Mouse (Mus musculus): ENCODE results near the gene Gm45717. TPM values are rescaled to one million over a fixed set of nuclear protein-coding genes. Genes with fewer than 3 reads are reported as not detected.
A peak's percentile ranks its signal among the peaks of the same experiment; 100 is the strongest.

Gm45717 gene
- polyA plus RNA-seq, 1 experiment from 2014 or later: 0.46 TPM

- 68% methylated on average over 6 of the region's 6 CpGs for WGBS (ENCODE audit: insufficient replicate concordance)
- peaks cover 7% of the 10 kb centered on the region for H3K4me1 ChIP-seq (ENCODE audit: control insufficient read depth, insufficient read depth, low read length)
Measured at GRCm38 (mm10) chr7:140951765-140952164, 4.0 kb downstream of the Gm45717 start.

GRCm38 (mm10) chr7:140951051-140951450 lies 4.7 kb downstream of the Gm45717 start:
- H3K4me3 ChIP-seq (ENCODE audit: low read depth, low read length): no peak overlapping the region
- peaks cover 10% of the 10 kb centered on the region for H3K4me1 ChIP-seq (ENCODE audit: control insufficient read depth, insufficient read depth, low read length)
- 40% methylated on average over 8 of the region's 8 CpGs for WGBS (ENCODE audit: insufficient replicate concordance)
- H3K27ac ChIP-seq (ENCODE audit: low read depth, low read length): no peak overlapping the region
- H3K27me3 ChIP-seq (ENCODE audit: control insufficient read depth, insufficient read depth, low read length): no peaks in the 10 kb centered on the region
- H3K36me3 ChIP-seq (ENCODE audit: control insufficient read depth, insufficient read depth, low read length): no peaks in the 10 kb centered on the region
- 0 out of 2 replicates have a peak overlapping the region, but pooled peaks have one; percentile 40 for H3K9ac ChIP-seq (ENCODE audit: low read depth, low read length)
- no peaks in the 10 kb centered on the region for H3K9me3 ChIP-seq (replicated peaks; ENCODE audit: control insufficient read depth, low read length)
- ATAC-seq (replicated peaks; ENCODE audit: insufficient number of reproducible peaks, low FRiP score, low TSS enrichment): no peak
- H3K4me2 ChIP-seq: no peak overlapping the region

More at GRCm38 (mm10) chr7:140951765-140952164, 4.0 kb downstream of the Gm45717 start:
- Histone ChIP-seq H3K9me3 (replicated peaks; ENCODE audit: control insufficient read depth, low read length) (no peaks in the 10 kb centered on the region), H3K27ac (ENCODE audit: low read depth, low read length) (no peak overlapping the region), H3K9ac (ENCODE audit: low read depth, low read length) (no peak overlapping the region), H3K36me3 (ENCODE audit: control insufficient read depth, insufficient read depth, low read length) (no peaks in the 10 kb centered on the region), H3K4me2 (no peak overlapping the region), H3K4me3 (ENCODE audit: low read depth, low read length) (no peak overlapping the region), H3K27me3 (ENCODE audit: control insufficient read depth, insufficient read depth, low read length) (no peaks in the 10 kb centered on the region)
- ATAC-seq (replicated peaks; ENCODE audit: insufficient number of reproducible peaks, low FRiP score, low TSS enrichment): no peak

- ATAC-seq (replicated peaks; ENCODE audit: insufficient number of reproducible peaks, low FRiP score, low TSS enrichment): no peak
- H3K9ac ChIP-seq (ENCODE audit: low read depth, low read length): no peak within 1 kb of the TSS
- no peaks in the 10 kb centered on the region for H3K27me3 ChIP-seq (ENCODE audit: control insufficient read depth, insufficient read depth, low read length)
- no peak within 1 kb of the TSS for H3K4me2 ChIP-seq
- H3K36me3 ChIP-seq (ENCODE audit: control insufficient read depth, insufficient read depth, low read length): no peaks in the 10 kb centered on the region
- H3K27ac ChIP-seq (ENCODE audit: low read depth, low read length): no peak within 1 kb of the TSS
- WGBS (ENCODE audit: insufficient replicate concordance): 87% methylated on average over 16 of the region's 16 CpGs
- H3K4me3 ChIP-seq (ENCODE audit: low read depth, low read length): no peak within 1 kb of the TSS
- peaks cover 10% of the 10 kb centered on the region for H3K4me1 ChIP-seq (ENCODE audit: control insufficient read depth, insufficient read depth, low read length)
- no peaks in the 10 kb centered on the region for H3K9me3 ChIP-seq (replicated peaks; ENCODE audit: control insufficient read depth, low read length)
Measured at GRCm38 (mm10) chr7:140949824-140950530, 5.8 kb downstream of the Gm45717 start, which contains the start of gene Ifitm5. Gene Ifitm5 (minus strand): TSS chr7:140950291.

- WGBS (ENCODE audit: insufficient replicate concordance): 87% methylated on average over 6 of the region's 6 CpGs
- Histone ChIP-seq H3K4me3 (ENCODE audit: low read depth, low read length) (no peak overlapping the region), H3K4me1 (ENCODE audit: control insufficient read depth, insufficient read depth, low read length) (peaks cover 6% of the 10 kb centered on the region; the same call in 1 of the 2 replicates), H3K4me2 (no peak overlapping the region), H3K27ac (ENCODE audit: low read depth, low read length) (no peak overlapping the region), H3K36me3 (ENCODE audit: control insufficient read depth, insufficient read depth, low read length) (no peaks in the 10 kb centered on the region), H3K9ac (ENCODE audit: low read depth, low read length) (no peak overlapping the region), H3K9me3 (replicated peaks; ENCODE audit: control insufficient read depth, low read length) (no peaks in the 10 kb centered on the region), H3K27me3 (ENCODE audit: control insufficient read depth, insufficient read depth, low read length) (no peaks in the 10 kb centered on the region)
- no peak for ATAC-seq (replicated peaks; ENCODE audit: insufficient number of reproducible peaks, low FRiP score, low TSS enrichment)
Measured at GRCm38 (mm10) chr7:140949255-140949654, 6.5 kb downstream of the Gm45717 start.

- Histone ChIP-seq H3K27me3 (ENCODE audit: control insufficient read depth, insufficient read depth, low read length) (no peaks in the 10 kb centered on the region), H3K9ac (ENCODE audit: low read depth, low read length) (no peak overlapping the region), H3K4me3 (ENCODE audit: low read depth, low read length) (no peak overlapping the region), H3K4me1 (ENCODE audit: control insufficient read depth, insufficient read depth, low read length) (peaks cover 6% of the 10 kb centered on the region; the same call in 1 of the 2 replicates), H3K4me2 (no peak overlapping the region), H3K9me3 (replicated peaks; ENCODE audit: control insufficient read depth, low read length) (no peaks in the 10 kb centered on the region), H3K36me3 (ENCODE audit: control insufficient read depth, insufficient read depth, low read length) (no peaks in the 10 kb centered on the region), H3K27ac (ENCODE audit: low read depth, low read length) (peak overlapping the region; percentile 70)
- ATAC-seq (replicated peaks; ENCODE audit: insufficient number of reproducible peaks, low FRiP score, low TSS enrichment): no peak
- 35% methylated on average over 8 of the region's 8 CpGs for WGBS (ENCODE audit: insufficient replicate concordance)
Measured at GRCm38 (mm10) chr7:140948161-140948560, 7.6 kb downstream of the Gm45717 start.

GRCm38 (mm10) chr7:140946980-140947379 lies 8.8 kb downstream of the Gm45717 start:
- Histone ChIP-seq H3K27me3 (ENCODE audit: control insufficient read depth, insufficient read depth, low read length) (no peaks in the 10 kb centered on the region), H3K4me2 (no peak overlapping the region), H3K9ac (ENCODE audit: low read depth, low read length) (0 out of 2 replicates have a peak overlapping the region, but pooled peaks have one; percentile 22), H3K27ac (ENCODE audit: low read depth, low read length) (peak overlapping the region; percentile 70), H3K36me3 (ENCODE audit: control insufficient read depth, insufficient read depth, low read length) (no peaks in the 10 kb centered on the region), H3K9me3 (replicated peaks; ENCODE audit: control insufficient read depth, low read length) (no peaks in the 10 kb centered on the region), H3K4me3 (ENCODE audit: low read depth, low read length) (no peak overlapping the region), H3K4me1 (ENCODE audit: control insufficient read depth, insufficient read depth, low read length) (peaks cover 6% of the 10 kb centered on the region)
- WGBS (ENCODE audit: insufficient replicate concordance): 29% methylated on average over 7 of the region's 7 CpGs
- 0 out of 2 replicates have a peak, but pooled peaks have one; percentile 3 for ATAC-seq (replicated peaks; ENCODE audit: insufficient number of reproducible peaks, low FRiP score, low TSS enrichment)

- Histone ChIP-seq H3K4me2 (no peak overlapping the region), H3K4me3 (ENCODE audit: low read depth, low read length) (no peak overlapping the region), H3K4me1 (ENCODE audit: control insufficient read depth, insufficient read depth, low read length) (peaks cover 6% of the 10 kb centered on the region), H3K27ac (ENCODE audit: low read depth, low read length) (peak overlapping the region; percentile 70), H3K27me3 (ENCODE audit: control insufficient read depth, insufficient read depth, low read length) (no peaks in the 10 kb centered on the region), H3K9ac (ENCODE audit: low read depth, low read length) (no peak overlapping the region), H3K36me3 (ENCODE audit: control insufficient read depth, insufficient read depth, low read length) (no peaks in the 10 kb centered on the region), H3K9me3 (replicated peaks; ENCODE audit: control insufficient read depth, low read length) (no peaks in the 10 kb centered on the region)
- ATAC-seq (replicated peaks; ENCODE audit: insufficient number of reproducible peaks, low FRiP score, low TSS enrichment): no peak
- 83% methylated on average over 10 of the region's 10 CpGs for WGBS (ENCODE audit: insufficient replicate concordance)
Measured at GRCm38 (mm10) chr7:140946311-140946710, 9.4 kb downstream of the Gm45717 start.

GRCm38 (mm10) chr7:140945247-140945646 lies 10.5 kb downstream of the Gm45717 start:
- Histone ChIP-seq H3K9ac (ENCODE audit: low read depth, low read length) (no peak overlapping the region), H3K4me1 (ENCODE audit: control insufficient read depth, insufficient read depth, low read length) (peaks cover 6% of the 10 kb centered on the region), H3K36me3 (ENCODE audit: control insufficient read depth, insufficient read depth, low read length) (no peaks in the 10 kb centered on the region), H3K27ac (ENCODE audit: low read depth, low read length) (no peak overlapping the region), H3K27me3 (ENCODE audit: control insufficient read depth, insufficient read depth, low read length) (no peaks in the 10 kb centered on the region), H3K4me3 (ENCODE audit: low read depth, low read length) (no peak overlapping the region), H3K4me2 (no peak overlapping the region), H3K9me3 (replicated peaks; ENCODE audit: control insufficient read depth, low read length) (no peaks in the 10 kb centered on the region)
- 80% methylated on average over 5 of the region's 5 CpGs for WGBS (ENCODE audit: insufficient replicate concordance)
- no peak for ATAC-seq (replicated peaks; ENCODE audit: insufficient number of reproducible peaks, low FRiP score, low TSS enrichment)

GRCm38 (mm10) chr7:140944236-140944635 lies 11.5 kb downstream of the Gm45717 start:
- H3K27ac ChIP-seq (ENCODE audit: low read depth, low read length): no peak overlapping the region
- H3K4me2 ChIP-seq: no peak overlapping the region
- H3K27me3 ChIP-seq (ENCODE audit: control insufficient read depth, insufficient read depth, low read length): no peaks in the 10 kb centered on the region
- H3K9me3 ChIP-seq (replicated peaks; ENCODE audit: control insufficient read depth, low read length): no peaks in the 10 kb centered on the region
- no peak overlapping the region for H3K9ac ChIP-seq (ENCODE audit: low read depth, low read length)
- ATAC-seq (replicated peaks; ENCODE audit: insufficient number of reproducible peaks, low FRiP score, low TSS enrichment): no peak
- peaks cover 6% of the 10 kb centered on the region for H3K4me1 ChIP-seq (ENCODE audit: control insufficient read depth, insufficient read depth, low read length)
- H3K36me3 ChIP-seq (ENCODE audit: control insufficient read depth, insufficient read depth, low read length): no peaks in the 10 kb centered on the region
- WGBS (ENCODE audit: insufficient replicate concordance): 84% methylated on average over 7 of the region's 7 CpGs
- H3K4me3 ChIP-seq (ENCODE audit: low read depth, low read length): no peak overlapping the region

Data from heart, embryonic 11.5 days (tissue).